Mouse (Mus musculus) limb, embryonic 11.5 days (tissue): ENCODE results near the gene Nhsl2. TPM values are rescaled to one million over a fixed set of nuclear protein-coding genes. Genes with fewer than 3 reads are reported as not detected.

ENCODE experiments used
- ATAC-seq: fragments of 200-750 bp; cut with Nextera tagmentation; 2 replicates; pipeline ENCODE4 v1.8.0; 2017; ENCODE audit warnings: low read depth; ENCODE audit not compliant: insufficient number of reproducible peaks, low FRiP score, low TSS enrichment
- DNase-seq: peaks from one replicate; pipeline ENCODE4 v3.0.0-alpha.2; 2015; ENCODE audit warnings: low spot score
- H3K27ac ChIP-seq: fragments of 300-500 bp; sonication (generic); replicated peaks from 2 replicates; pipeline ENCODE4 v1.5.1; 2014; ENCODE audit warnings: low read depth, mild to moderate bottlenecking, low read length
- H3K27me3 ChIP-seq: fragments of 300-500 bp; sonication (generic); 2 replicates; pipeline ENCODE4 v1.6.1; 2014; ENCODE audit warnings: mild to moderate bottlenecking, low read length, mixed read lengths; ENCODE audit not compliant: control insufficient read depth, insufficient read depth
- H3K36me3 ChIP-seq: fragments of 300-500 bp; sonication (generic); 2 replicates; pipeline ENCODE4 v1.6.1; 2014; ENCODE audit warnings: mild to moderate bottlenecking, low read length, moderate library complexity, mixed read lengths; ENCODE audit not compliant: control insufficient read depth, insufficient read depth
- H3K4me1 ChIP-seq: fragments of 300-500 bp; sonication (generic); 2 replicates; pipeline ENCODE4 v1.6.1; 2014; ENCODE audit warnings: low read length, mixed read lengths; ENCODE audit not compliant: control insufficient read depth, insufficient read depth
- H3K4me2 ChIP-seq: fragments of 300-500 bp; sonication (generic); 2 replicates; pipeline ENCODE4 v1.6.1; 2014; ENCODE audit warnings: low read depth, mild to moderate bottlenecking, moderate library complexity; ENCODE audit not compliant: severe bottlenecking
- H3K4me3 ChIP-seq: fragments of 300-500 bp; sonication (generic); 2 replicates; pipeline ENCODE4 v1.5.1; 2014; ENCODE audit warnings: low read depth, low read length
- H3K9ac ChIP-seq: fragments of 300-500 bp; sonication (generic); 2 replicates; pipeline ENCODE4 v1.6.1; 2014; ENCODE audit warnings: mild to moderate bottlenecking, low read length
- H3K9me3 ChIP-seq: fragments of 300-500 bp; sonication (generic); 2 replicates; pipeline ENCODE4 v1.6.1; 2016; ENCODE audit warnings: low read length; ENCODE audit not compliant: control insufficient read depth
- WGBS: fragments of 180-500 bp; shearing (Covaris S2); extraction: QIAGEN DNeasy Blood & Tissue Kit; methylation state at CpG from one replicate; pipeline ENCODE4 v1.1.7; 2014; 5-methylcytosine and 5-hydroxymethylcytosine counted together
- polyA plus RNA-seq: library from polyadenylated mRNA; unstranded; fragments of >200 nt; fragmentation: Nextera tagmentation; extraction: Ambion mirVana; gene quantifications from 2 replicates; pipeline ENCODE4 v1.2.1, GENCODE M21; 2014

Gene Nhsl2
- polyA plus RNA-seq, 1 experiment from 2014 or later: 18.3 TPM

GRCm38 (mm10) chrX:101978861-101979260, 129.7 kb downstream of the Nhsl2 start:
- ATAC-seq: no peak

GRCm38 (mm10) chrX:101979267-101979666, 130.1 kb downstream of the Nhsl2 start:
- H3K36me3 ChIP-seq: no peaks in the 10 kb centered on the region
- peak; percentile 32 for DNase-seq
- H3K9ac ChIP-seq: no peak overlapping the region
- peak overlapping the region; percentile 79 for H3K27ac ChIP-seq
- H3K4me1 ChIP-seq: no peaks in the 10 kb centered on the region
- 38% methylated on average over 5 of the region's 5 CpGs for WGBS
- H3K27me3 ChIP-seq: peaks cover 2% of the 10 kb centered on the region; the same call in 1 of the 2 replicates
- H3K4me3 ChIP-seq: no peak overlapping the region
- ATAC-seq: no peak; the same call in 1 of the 2 replicates
- H3K4me2 ChIP-seq: no peak overlapping the region
- H3K9me3 ChIP-seq: no peaks in the 10 kb centered on the region

More at GRCm38 (mm10) chrX:101978861-101979260, 129.7 kb downstream of the Nhsl2 start:
- Histone ChIP-seq H3K27me3 (peaks cover 2% of the 10 kb centered on the region; the same call in 1 of the 2 replicates), H3K4me3 (no peak overlapping the region), H3K9me3 (no peaks in the 10 kb centered on the region), H3K27ac (peak overlapping the region; percentile 79), H3K36me3 (no peaks in the 10 kb centered on the region), H3K4me2 (no peak overlapping the region), H3K9ac (no peak overlapping the region), H3K4me1 (no peaks in the 10 kb centered on the region)
- DNase-seq: peak; percentile 26
- 28% methylated on average over 2 of the region's 2 CpGs for WGBS

- Histone ChIP-seq H3K36me3 (no peaks in the 10 kb centered on the region), H3K9ac (no peak overlapping the region), H3K4me1 (no peaks in the 10 kb centered on the region), H3K4me2 (no peak overlapping the region), H3K9me3 (no peaks in the 10 kb centered on the region), H3K27ac (no peak overlapping the region), H3K4me3 (no peak overlapping the region), H3K27me3 (peaks cover 2% of the 10 kb centered on the region; the same call in 1 of the 2 replicates)
- no peak for DNase-seq
- no peak for ATAC-seq
- 92% methylated on average over 2 of the region's 2 CpGs for WGBS
Observed at GRCm38 (mm10) chrX:101980586-101980985, 131.4 kb downstream of the Nhsl2 start.

- no peak for DNase-seq
- H3K27ac ChIP-seq: no peak overlapping the region
- no peaks in the 10 kb centered on the region for H3K9me3 ChIP-seq
- peaks cover 2% of the 10 kb centered on the region; the same call in 1 of the 2 replicates for H3K27me3 ChIP-seq
- 40% methylated on average over 2 of the region's 2 CpGs for WGBS
- no peak overlapping the region for H3K4me3 ChIP-seq
- no peak overlapping the region for H3K9ac ChIP-seq
- H3K4me2 ChIP-seq: no peak overlapping the region
- no peaks in the 10 kb centered on the region for H3K36me3 ChIP-seq
- no peaks in the 10 kb centered on the region for H3K4me1 ChIP-seq
- ATAC-seq: no peak
Observed at GRCm38 (mm10) chrX:101981450-101981849, 132.3 kb downstream of the Nhsl2 start.

- no peak overlapping the region for H3K9ac ChIP-seq
- no peaks in the 10 kb centered on the region for H3K4me1 ChIP-seq
- H3K27me3 ChIP-seq: peaks cover 2% of the 10 kb centered on the region; the same call in 1 of the 2 replicates
- no peaks in the 10 kb centered on the region for H3K36me3 ChIP-seq
- no peak overlapping the region for H3K4me3 ChIP-seq
- no peak for ATAC-seq
- no peak overlapping the region for H3K4me2 ChIP-seq
- DNase-seq: no peak
- H3K27ac ChIP-seq: no peak overlapping the region
- H3K9me3 ChIP-seq: no peaks in the 10 kb centered on the region
- whole genome bisulfite sequencing: 52% methylated on average over 6 of the region's 6 CpGs
Observed at GRCm38 (mm10) chrX:101983638-101984037, 134.5 kb downstream of the Nhsl2 start.

GRCm38 (mm10) chrX:101986657-101987367, 137.6 kb downstream of the Nhsl2 start:
- H3K4me2 ChIP-seq: no peak overlapping the region
- no peaks in the 10 kb centered on the region for H3K4me1 ChIP-seq
- H3K9me3 ChIP-seq: no peaks in the 10 kb centered on the region
- H3K36me3 ChIP-seq: no peaks in the 10 kb centered on the region
- H3K9ac ChIP-seq: no peak overlapping the region
- no peak overlapping the region for H3K27ac ChIP-seq
- DNase-seq: peak; percentile 27
- no peak overlapping the region for H3K4me3 ChIP-seq
- WGBS: 36% methylated on average over 9 of the region's 9 CpGs
- H3K27me3 ChIP-seq: peaks cover 5% of the 10 kb centered on the region; the same call in 1 of the 2 replicates
- ATAC-seq: no peak

- H3K27ac ChIP-seq: 0 out of 2 replicates have a peak overlapping the region, but pooled peaks have one; percentile 30
- WGBS: 40% methylated on average over 12 of the region's 12 CpGs
- peak; percentile 53 for DNase-seq
- no peaks in the 10 kb centered on the region for H3K4me1 ChIP-seq
- no peak for ATAC-seq
- H3K4me2 ChIP-seq: no peak overlapping the region
- 0 out of 2 replicates have a peak, but pooled peaks cover 5% of the 10 kb centered on the region for H3K27me3 ChIP-seq
- no peaks in the 10 kb centered on the region for H3K9me3 ChIP-seq
- H3K9ac ChIP-seq: no peak overlapping the region
- H3K4me3 ChIP-seq: no peak overlapping the region
- H3K36me3 ChIP-seq: no peaks in the 10 kb centered on the region
Observed at GRCm38 (mm10) chrX:101993841-101994571, 144.8 kb downstream of the Nhsl2 start.

GRCm38 (mm10) chrX:101996726-101997125, 147.5 kb downstream of the Nhsl2 start:
- Histone ChIP-seq H3K4me3 (no peak overlapping the region), H3K27me3 (peaks cover 7% of the 10 kb centered on the region; the same call in 1 of the 2 replicates), H3K36me3 (no peaks in the 10 kb centered on the region), H3K9ac (no peak overlapping the region), H3K27ac (no peak overlapping the region), H3K4me2 (no peak overlapping the region), H3K4me1 (no peaks in the 10 kb centered on the region), H3K9me3 (no peaks in the 10 kb centered on the region)
- WGBS: 91% methylated on average over 2 of the region's 2 CpGs
- ATAC-seq: no peak
- DNase-seq: no peak
